Mouse (Mus musculus): ENCODE results near the gene Acox1. TPM values are rescaled to one million over a fixed set of nuclear protein-coding genes. Genes with fewer than 3 reads are reported as not detected.

The Acox1 gene
- polyA plus RNA-seq, 1 experiment from 2014 or later, result 36.0 TPM

DNA sequence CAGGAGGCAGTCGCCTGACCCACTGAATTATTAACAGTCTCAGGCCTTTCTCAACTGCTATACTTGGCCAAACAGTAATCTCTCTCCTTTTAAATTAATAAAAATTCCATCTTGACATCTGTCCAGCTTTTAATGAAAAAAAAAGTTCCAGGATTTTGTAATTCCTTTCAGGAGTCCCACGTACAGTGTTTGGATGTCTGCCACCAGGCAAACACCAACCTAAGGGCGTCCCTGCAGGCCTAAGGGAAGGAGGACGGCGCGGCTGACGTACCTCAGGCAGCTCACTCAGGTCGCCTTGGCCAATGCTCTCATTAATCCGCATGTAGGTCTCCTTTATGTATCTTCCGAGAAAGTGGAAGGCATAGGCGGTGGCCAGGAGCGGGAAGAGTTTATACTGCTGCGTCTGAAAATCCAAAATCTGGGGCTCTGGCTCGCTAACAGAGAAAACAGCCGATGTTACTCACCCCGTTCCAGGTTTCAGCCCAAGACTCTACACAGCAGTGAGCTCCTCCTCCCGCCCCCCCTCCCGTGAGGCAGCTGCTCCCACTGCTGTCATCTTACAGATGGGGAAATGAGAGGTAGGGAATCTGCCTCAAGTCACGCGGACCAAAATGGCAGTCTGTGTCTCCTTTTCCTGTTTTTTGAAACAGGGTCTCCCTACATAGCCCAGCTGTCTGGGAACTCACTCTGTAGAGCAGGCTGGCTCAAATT is 20.3 kb downstream of the Acox1 start:
- Histone ChIP-seq H3K9ac (no peak overlapping the region), H3K4me1 (no peaks in the 10 kb centered on the region), H3K27ac (no peak overlapping the region)

DNA sequence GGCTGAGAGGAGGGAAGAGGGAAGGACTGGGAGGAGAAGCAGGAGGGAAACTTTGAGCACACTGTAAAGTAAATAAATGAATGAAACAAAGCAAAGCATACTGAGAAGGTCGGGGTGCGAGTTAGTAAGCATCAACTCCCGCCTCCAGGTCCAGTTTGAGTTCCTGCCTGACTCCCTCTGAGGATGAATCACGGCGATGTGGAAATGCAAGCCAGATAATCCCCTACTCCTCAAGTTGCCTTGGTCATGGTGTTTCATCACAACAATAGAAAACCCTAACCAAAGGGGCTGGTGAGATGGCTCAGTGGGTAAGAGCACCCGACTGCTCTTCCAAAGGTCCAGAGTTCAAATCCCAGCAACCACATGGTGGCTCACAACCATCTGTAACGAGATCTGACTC is 22.8 kb downstream of the Acox1 start:
- WGBS, result 89% methylated on average over 7 of the region's 7 CpGs
- H3K9me3 ChIP-seq, result no peaks in the 10 kb centered on the region
- H3K4me3 ChIP-seq (replicated peaks), result no peak overlapping the region
- H3K4me1 ChIP-seq, result no peaks in the 10 kb centered on the region
- no peak overlapping the region for H3K4me2 ChIP-seq
- H3K9ac ChIP-seq, result no peak overlapping the region
- H3K27me3 ChIP-seq, result no peaks in the 10 kb centered on the region
- no peak overlapping the region for H3K27ac ChIP-seq
- H3K36me3 ChIP-seq (replicated peaks), result peaks cover 80% of the 10 kb centered on the region
- no peak for ATAC-seq (ENCODE audit: low FRiP score)

More for the DNA sequence above, 20.3 kb downstream of the Acox1 start:
- H3K4me3 ChIP-seq (replicated peaks), result no peak overlapping the region
- H3K4me2 ChIP-seq, result no peak overlapping the region
- peaks cover 77% of the 10 kb centered on the region for H3K36me3 ChIP-seq (replicated peaks)
- no peak for ATAC-seq (ENCODE audit: low FRiP score)
- H3K9me3 ChIP-seq, result no peaks in the 10 kb centered on the region
- H3K27me3 ChIP-seq, result no peaks in the 10 kb centered on the region
- WGBS, result 93% methylated on average over 20 of the region's 20 CpGs

DNA sequence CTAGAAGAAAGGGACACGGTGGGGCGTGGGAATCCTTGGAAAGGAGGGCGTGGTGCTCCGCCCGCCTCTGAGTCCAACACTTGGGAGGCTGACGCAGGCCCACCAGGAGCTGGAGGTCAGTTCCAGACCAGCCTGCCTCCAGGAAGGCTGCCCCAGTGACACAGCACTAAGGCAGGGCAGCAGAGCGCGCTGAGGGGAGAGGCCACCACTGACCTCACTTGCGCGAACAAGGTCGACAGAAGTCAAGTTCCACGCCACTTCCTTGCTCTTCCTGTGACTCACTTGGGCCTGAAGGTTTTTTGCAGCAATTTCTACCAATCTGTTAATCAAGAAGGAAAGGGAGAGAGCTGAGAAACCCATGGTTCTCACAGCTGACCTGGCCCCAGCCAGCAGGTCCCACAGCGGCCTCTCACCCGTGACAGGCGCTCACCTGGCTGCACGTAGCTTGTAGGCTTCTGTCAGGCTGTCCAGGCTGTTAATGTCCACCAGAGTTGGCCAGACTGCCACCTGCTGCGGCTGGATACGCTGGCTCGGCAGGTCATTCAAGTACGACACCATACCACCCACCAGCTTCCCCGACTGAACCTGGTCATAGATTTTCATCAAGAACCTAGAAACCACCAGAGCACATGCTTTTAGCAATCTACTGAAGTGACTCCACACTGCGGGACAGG is 23.9 kb downstream of the Acox1 start:
- ATAC-seq (ENCODE audit: low FRiP score), result no peak
- 92% methylated on average over 22 of the region's 22 CpGs for WGBS
- Histone ChIP-seq H3K9me3 (no peaks in the 10 kb centered on the region), H3K9ac (no peak overlapping the region), H3K4me2 (no peak overlapping the region), H3K4me3 (replicated peaks) (no peak overlapping the region), H3K27me3 (no peaks in the 10 kb centered on the region), H3K36me3 (replicated peaks) (peaks cover 70% of the 10 kb centered on the region), H3K4me1 (no peaks in the 10 kb centered on the region), H3K27ac (no peak overlapping the region)

DNA sequence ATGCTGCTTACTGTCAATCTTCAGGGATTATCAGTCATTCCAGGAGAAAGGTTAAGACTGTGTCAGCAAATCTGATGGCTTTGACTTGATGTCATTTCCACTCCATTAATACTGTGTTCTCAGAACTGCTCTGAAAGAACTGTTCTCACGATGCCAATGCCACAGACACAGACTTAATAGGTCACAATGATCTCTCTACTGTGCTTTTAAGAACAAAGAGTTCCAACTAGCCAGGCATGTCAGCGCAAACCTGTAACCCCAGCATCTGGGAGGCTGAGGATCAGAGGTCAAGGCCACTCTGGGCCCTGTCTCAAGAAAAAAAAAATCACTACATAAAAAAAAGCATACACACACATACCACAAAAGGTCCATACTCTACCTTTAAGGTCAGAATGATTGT is 26.9 kb downstream of the Acox1 start:
- Histone ChIP-seq H3K9me3 (no peaks in the 10 kb centered on the region), H3K27me3 (no peaks in the 10 kb centered on the region), H3K4me3 (replicated peaks) (no peak overlapping the region), H3K4me2 (no peak overlapping the region), H3K36me3 (replicated peaks) (peaks cover 46% of the 10 kb centered on the region), H3K4me1 (peaks cover 4% of the 10 kb centered on the region), H3K9ac (no peak overlapping the region), H3K27ac (no peak overlapping the region)
- 93% methylated on average over 2 of the region's 2 CpGs for WGBS
- no peak for ATAC-seq (ENCODE audit: low FRiP score)

DNA sequence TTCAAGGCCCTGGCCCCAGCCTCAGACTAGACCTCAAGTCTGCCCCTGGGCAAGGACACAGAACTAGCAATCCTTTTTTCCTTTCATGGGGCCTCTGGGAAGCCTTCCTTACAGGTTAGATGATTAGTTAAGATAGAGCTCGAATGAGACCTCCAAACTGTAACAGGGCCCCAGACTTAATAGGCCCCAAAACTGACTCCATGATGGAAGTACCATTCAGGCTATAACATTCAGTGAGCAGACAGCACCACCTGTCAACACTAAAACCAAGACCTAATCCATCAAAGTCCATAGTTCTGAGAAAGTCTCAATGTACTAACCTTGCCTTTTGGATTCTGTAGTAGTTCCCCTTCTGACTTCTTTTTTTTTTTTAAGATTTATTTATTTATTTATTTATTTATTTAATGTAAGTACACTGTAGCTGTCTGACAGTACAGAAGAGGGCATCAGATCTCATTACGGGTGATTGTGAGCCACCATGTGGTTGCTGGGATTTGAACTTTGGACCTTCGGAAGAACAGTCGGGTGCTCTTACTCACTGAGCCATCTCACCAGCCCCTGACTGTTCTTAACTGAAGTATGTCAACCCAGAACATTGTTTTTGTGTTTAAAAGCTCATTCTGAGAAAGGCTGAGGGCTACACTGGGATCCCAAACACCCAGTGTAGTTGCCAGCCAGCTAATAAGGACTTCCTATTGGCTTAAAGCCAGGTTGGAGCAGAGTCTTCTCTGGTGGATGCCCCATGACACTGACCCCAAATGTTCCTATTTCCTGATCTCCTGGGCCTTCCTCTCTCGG is 28.6 kb downstream of the Acox1 start:
- no peak overlapping the region for H3K4me3 ChIP-seq (replicated peaks)
- no peaks in the 10 kb centered on the region for H3K9me3 ChIP-seq
- peaks cover 17% of the 10 kb centered on the region for H3K4me1 ChIP-seq
- H3K27me3 ChIP-seq, result no peaks in the 10 kb centered on the region
- no peak overlapping the region for H3K4me2 ChIP-seq
- H3K9ac ChIP-seq, result no peak overlapping the region
- H3K27ac ChIP-seq, result no peak overlapping the region
- H3K36me3 ChIP-seq (replicated peaks), result peaks cover 40% of the 10 kb centered on the region
- ATAC-seq (ENCODE audit: low FRiP score), result no peak
- WGBS, result 85% methylated on average over 5 of the region's 5 CpGs

DNA sequence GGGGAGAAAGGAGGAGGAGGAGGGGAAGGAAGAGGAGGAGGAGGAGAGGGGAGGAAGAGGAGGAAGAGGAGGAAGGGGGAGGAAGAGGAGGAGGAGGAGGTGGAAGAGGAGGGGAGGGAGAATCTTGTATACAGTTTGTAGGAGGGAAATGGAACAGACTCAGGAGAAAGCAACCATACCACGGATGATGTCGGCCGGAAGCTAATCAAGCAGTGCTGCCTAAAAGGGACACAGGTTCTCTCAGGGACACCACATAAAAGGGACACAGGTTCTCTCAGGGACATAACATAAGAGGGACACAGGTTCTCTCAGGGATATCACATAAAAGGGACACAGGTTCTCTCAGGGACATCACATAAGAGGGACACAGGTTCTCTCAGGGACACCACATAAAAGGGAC is 29.6 kb downstream of the Acox1 start:
- 83% methylated on average over 3 of the region's 3 CpGs for WGBS
- peaks cover 20% of the 10 kb centered on the region for H3K4me1 ChIP-seq
- H3K27me3 ChIP-seq, result no peaks in the 10 kb centered on the region
- no peak overlapping the region for H3K27ac ChIP-seq
- H3K9me3 ChIP-seq, result no peaks in the 10 kb centered on the region
- H3K4me2 ChIP-seq, result no peak overlapping the region
- H3K36me3 ChIP-seq (replicated peaks), result peaks cover 40% of the 10 kb centered on the region
- ATAC-seq (ENCODE audit: low FRiP score), result no peak
- H3K9ac ChIP-seq, result no peak overlapping the region
- no peak overlapping the region for H3K4me3 ChIP-seq (replicated peaks)

DNA sequence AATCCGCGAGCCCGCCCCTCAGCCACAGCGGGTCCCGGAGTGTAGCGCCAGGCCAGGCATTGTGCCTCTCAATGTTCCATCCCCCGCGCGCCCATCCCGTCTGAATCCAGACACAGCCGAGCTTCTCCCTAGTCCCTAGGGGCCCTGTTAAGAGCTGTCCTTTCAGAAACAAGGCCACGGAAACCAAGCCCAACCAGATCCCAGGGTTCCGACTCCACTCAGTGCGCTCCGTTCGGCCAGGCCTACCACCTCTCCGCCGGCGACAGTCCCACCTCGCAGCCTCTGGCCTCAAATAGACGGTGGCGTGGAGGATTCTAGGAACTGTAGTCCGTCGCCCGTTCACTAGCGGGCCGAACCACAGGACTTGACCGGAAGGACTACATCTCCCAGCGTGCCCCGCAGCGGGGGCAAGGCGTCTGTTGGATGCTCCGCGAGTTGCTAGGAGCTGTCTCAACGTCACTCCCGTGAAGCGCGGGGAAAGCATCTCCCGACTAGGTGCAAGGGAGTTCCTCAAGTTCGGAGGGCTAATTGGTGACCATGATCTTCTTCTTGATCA is 30.9 kb downstream of the Acox1 start, which contains the start of gene Fbf1:
TSS of gene Fbf1 (minus strand) at position 283 of the 556 bp plus-strand sequence.
- peaks cover 37% of the 10 kb centered on the region for H3K36me3 ChIP-seq (replicated peaks)
- peak within 1 kb of the TSS; percentile 79 for H3K9ac ChIP-seq
- H3K4me2 ChIP-seq, result peak within 1 kb of the TSS; percentile 80
- H3K27ac ChIP-seq, result peak within 1 kb of the TSS; percentile 92
- H3K4me1 ChIP-seq, result peaks cover 27% of the 10 kb centered on the region
- peak; percentile 97 for ATAC-seq (ENCODE audit: low FRiP score)
- H3K27me3 ChIP-seq, result no peaks in the 10 kb centered on the region
- no peaks in the 10 kb centered on the region for H3K9me3 ChIP-seq
- under 1% methylated on average over 40 of the region's 40 CpGs for WGBS
- peak within 1 kb of the TSS; percentile 77 for H3K4me3 ChIP-seq (replicated peaks)

DNA sequence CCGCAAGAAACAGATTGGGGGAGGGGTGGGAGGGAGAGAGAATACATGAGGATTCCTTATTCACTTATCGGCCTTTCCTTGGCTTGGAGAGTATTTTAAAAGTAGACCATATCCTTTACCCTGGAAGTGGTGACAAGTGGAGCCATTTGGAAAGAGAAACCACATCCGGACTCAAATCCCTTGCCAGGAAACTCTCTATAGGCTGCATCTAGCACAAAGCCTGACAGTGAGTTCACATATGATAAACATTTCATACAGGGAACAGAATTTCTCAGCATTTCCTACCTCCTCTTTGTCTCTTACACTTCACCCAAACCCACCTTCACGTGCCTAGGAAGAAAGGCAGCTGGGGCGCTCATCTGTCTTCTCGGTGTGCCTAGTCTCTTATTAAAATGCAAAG is 31.6 kb downstream of the Acox1 start:
- Histone ChIP-seq H3K27me3 (no peaks in the 10 kb centered on the region), H3K9me3 (no peaks in the 10 kb centered on the region), H3K4me2 (peak overlapping the region; percentile 80), H3K36me3 (replicated peaks) (peaks cover 31% of the 10 kb centered on the region), H3K4me3 (replicated peaks) (peak overlapping the region; percentile 77), H3K9ac (peak overlapping the region; percentile 79), H3K4me1 (peaks cover 30% of the 10 kb centered on the region), H3K27ac (peak overlapping the region; percentile 92)
- ATAC-seq (ENCODE audit: low FRiP score), result no peak
- 8% methylated on average over 6 of the region's 6 CpGs for WGBS

DNA sequence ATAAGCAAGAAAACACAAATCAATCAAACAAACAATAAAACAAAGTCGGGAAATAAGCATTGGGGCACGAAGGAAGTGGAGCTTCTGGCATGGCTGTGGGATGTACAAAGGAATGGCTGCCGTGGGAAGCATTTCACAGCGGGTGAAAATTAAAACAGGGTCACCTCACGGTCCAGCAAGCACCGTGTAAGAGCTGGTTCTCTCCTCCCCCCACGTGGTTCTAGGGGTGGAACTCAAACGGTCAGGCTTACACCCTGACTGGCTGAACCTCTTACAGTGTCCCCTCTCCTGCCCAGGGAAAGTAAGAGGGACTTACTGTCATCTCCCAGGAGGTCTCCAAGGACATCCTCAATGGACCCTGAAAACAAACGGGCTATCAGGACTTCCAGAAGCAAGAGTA is 35.8 kb downstream of the Acox1 start:
- no peak overlapping the region for H3K4me3 ChIP-seq (replicated peaks)
- H3K27ac ChIP-seq, result 0 out of 2 replicates have a peak overlapping the region, but pooled peaks have one; percentile 13
- H3K4me1 ChIP-seq, result peaks cover 33% of the 10 kb centered on the region
- no peak for ATAC-seq (ENCODE audit: low FRiP score)
- H3K9ac ChIP-seq, result no peak overlapping the region; the same call in 1 of the 2 replicates
- H3K36me3 ChIP-seq (replicated peaks), result peaks cover 65% of the 10 kb centered on the region
- no peaks in the 10 kb centered on the region for H3K9me3 ChIP-seq
- H3K27me3 ChIP-seq, result no peaks in the 10 kb centered on the region
- 31% methylated on average over 9 of the region's 9 CpGs for WGBS
- 0 out of 2 replicates have a peak overlapping the region, but pooled peaks have one; percentile 6 for H3K4me2 ChIP-seq

DNA sequence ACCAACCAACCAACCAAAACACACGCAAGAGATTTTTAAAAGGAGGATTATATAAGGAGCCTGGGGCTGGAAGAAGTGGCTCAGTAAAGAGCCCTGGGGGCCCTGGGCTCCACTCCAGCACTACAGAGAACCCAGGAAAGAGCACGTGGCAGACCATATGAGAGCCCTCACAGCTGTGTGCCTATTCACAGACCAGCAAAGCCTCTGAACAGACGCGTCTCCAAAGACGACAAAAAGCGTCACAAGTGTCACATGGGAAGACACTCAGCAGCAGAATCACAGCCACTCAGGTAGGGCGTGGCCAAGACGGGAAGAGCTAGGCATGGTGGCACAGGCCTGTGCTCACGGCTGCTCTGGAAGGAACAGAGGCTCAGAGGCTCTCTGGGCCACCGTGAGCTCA is 36.7 kb downstream of the Acox1 start:
- Histone ChIP-seq H3K4me3 (replicated peaks) (no peak overlapping the region), H3K27ac (0 out of 2 replicates have a peak overlapping the region, but pooled peaks have one; percentile 13), H3K36me3 (replicated peaks) (peaks cover 74% of the 10 kb centered on the region), H3K27me3 (no peaks in the 10 kb centered on the region), H3K4me1 (peaks cover 31% of the 10 kb centered on the region), H3K9ac (no peak overlapping the region), H3K9me3 (no peaks in the 10 kb centered on the region), H3K4me2 (no peak overlapping the region)
- no peak for ATAC-seq (ENCODE audit: low FRiP score)
- WGBS, result 68% methylated on average over 10 of the region's 10 CpGs

DNA sequence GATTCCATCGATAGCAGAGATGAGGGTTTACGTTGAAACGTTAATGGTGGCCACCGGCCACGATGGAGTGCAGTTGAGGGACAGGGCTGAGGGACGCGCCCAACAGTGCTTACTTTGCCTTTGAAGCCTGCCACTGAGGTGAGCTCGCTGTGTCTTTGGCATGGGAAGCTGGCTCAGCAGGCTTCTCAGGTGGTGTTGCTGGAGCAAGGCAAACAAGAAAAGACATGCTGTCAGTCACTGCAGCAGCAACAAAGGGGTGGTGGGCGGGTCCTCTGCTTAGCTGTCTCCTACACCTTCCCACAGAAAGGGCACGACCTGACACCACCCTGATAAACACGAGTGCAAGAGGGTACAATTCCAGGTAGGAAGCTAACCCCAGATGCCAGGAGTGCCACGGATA is 37.5 kb downstream of the Acox1 start:
- ATAC-seq (ENCODE audit: low FRiP score), result no peak
- H3K27me3 ChIP-seq, result no peaks in the 10 kb centered on the region
- H3K4me1 ChIP-seq, result peaks cover 22% of the 10 kb centered on the region
- H3K27ac ChIP-seq, result no peak overlapping the region
- no peak overlapping the region for H3K9ac ChIP-seq
- H3K4me3 ChIP-seq (replicated peaks), result no peak overlapping the region
- no peak overlapping the region for H3K4me2 ChIP-seq
- H3K9me3 ChIP-seq, result no peaks in the 10 kb centered on the region
- 72% methylated on average over 12 of the region's 12 CpGs for WGBS
- H3K36me3 ChIP-seq (replicated peaks), result peaks cover 82% of the 10 kb centered on the region

DNA sequence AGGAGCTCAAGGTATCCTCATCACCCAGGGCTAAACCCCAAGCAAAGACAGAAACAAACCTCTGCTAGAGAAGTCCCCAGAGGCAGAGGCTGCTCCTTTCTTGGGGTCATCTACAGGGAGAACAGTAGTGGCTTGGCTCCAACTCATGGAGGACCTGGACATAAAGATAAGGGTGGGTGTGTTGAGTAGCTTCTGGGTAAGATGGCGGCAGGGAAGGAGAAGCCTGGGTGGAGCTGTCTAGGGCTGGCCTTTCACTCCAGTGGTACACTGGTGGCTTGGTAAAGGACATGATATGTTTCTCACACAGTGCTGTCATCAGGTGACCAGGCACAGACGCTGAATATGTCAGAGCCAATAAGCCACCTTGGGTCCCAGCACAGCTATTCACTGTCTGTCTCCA is 47.9 kb downstream of the Acox1 start:
- Histone ChIP-seq H3K9me3 (no peaks in the 10 kb centered on the region), H3K9ac (no peak overlapping the region), H3K27ac (no peak overlapping the region), H3K36me3 (replicated peaks) (peaks cover 100% of the 10 kb centered on the region), H3K4me3 (replicated peaks) (no peak overlapping the region), H3K4me1 (no peaks in the 10 kb centered on the region), H3K4me2 (no peak overlapping the region), H3K27me3 (no peaks in the 10 kb centered on the region)
- ATAC-seq (ENCODE audit: low FRiP score), result no peak
- WGBS, result 97% methylated on average over 2 of the region's 2 CpGs
